Mouse (Mus musculus) gastrocnemius, adult 2 months (tissue): Measurements from ENCODE around the gene Prdx1. TPM values are rescaled to one million over a fixed set of nuclear protein-coding genes. Genes with fewer than 3 reads are reported as not detected.

Source experiments
- DNase-seq: peaks from one replicate; pipeline ENCODE4 v3.0.0; 2022
- H3K27ac ChIP-seq: fragments of 200-600 bp; 2 replicates; pipeline ENCODE4 v1.8.1; 2022; ENCODE audit warnings: mild to moderate bottlenecking
- H3K4me3 ChIP-seq: fragments of 200-600 bp; 2 replicates; pipeline ENCODE4 v1.8.1; 2022; ENCODE audit warnings: mild to moderate bottlenecking, moderate library complexity
- CTCF ChIP-seq: fragments of 200-600 bp; IDR thresholded peaks from 2 replicates; pipeline ENCODE4 v1.8.1; 2022; ENCODE audit warnings: antibody characterized with exemption, mild to moderate bottlenecking, moderate library complexity
- intact Hi-C: fragments of 180-260 bp; cut with DNase I; formaldehyde crosslinking; loops from one replicate; pipeline ENCODE4 v1.15.1; 2025
- long read RNA-seq, 2 experiments: library from polyadenylated mRNA; stranded (forward); transcript quantifications; one replicate each; pipeline ENCODE4 v2.0.0; 2021
- total RNA-seq, 2 experiments: library from RNA; stranded (reverse); gene quantifications; 2 replicates each; pipeline ENCODE4 v1.2.3; 2021

The Prdx1 gene
- 100 to 1,000 TPM; 260 to 273 TPM for total RNA-seq
- long read RNA-seq, experiment 1, transcript Prdx1-204 (6 exons, 2,294 nt): major isoform, 525 of 533 reads
- long read RNA-seq, experiment 1, partial matches to known transcripts: 1 of 533 reads
- long read RNA-seq, experiment 1, other reads (novel, unspliced or antisense): 7 of 533 reads
- long read RNA-seq, experiment 2, transcript Prdx1-204 (6 exons, 2,294 nt): major isoform, 659 of 668 reads
- long read RNA-seq, experiment 2, partial matches to known transcripts: 2 of 668 reads
- long read RNA-seq, experiment 2, other reads (novel, unspliced or antisense): 5 of 668 reads

GRCm38 (mm10) chr4:116685402-116686061 lies at the start of gene Prdx1:
TSS of gene Prdx1 (plus strand) at chr4:116685544.
- peak; percentile 97 for DNase-seq
- peak within 1 kb of the TSS; percentile 96 for H3K27ac ChIP-seq
- peak within 1 kb of the TSS; percentile 91 for H3K4me3 ChIP-seq
- intact Hi-C loops: loop anchor here (2.0 kb wide), 1 partner anchor 35 kb away; the partner anchor contains the start of gene Akr1a1
- peak; percentile 75 for TF ChIP-seq CTCF

DNA sequence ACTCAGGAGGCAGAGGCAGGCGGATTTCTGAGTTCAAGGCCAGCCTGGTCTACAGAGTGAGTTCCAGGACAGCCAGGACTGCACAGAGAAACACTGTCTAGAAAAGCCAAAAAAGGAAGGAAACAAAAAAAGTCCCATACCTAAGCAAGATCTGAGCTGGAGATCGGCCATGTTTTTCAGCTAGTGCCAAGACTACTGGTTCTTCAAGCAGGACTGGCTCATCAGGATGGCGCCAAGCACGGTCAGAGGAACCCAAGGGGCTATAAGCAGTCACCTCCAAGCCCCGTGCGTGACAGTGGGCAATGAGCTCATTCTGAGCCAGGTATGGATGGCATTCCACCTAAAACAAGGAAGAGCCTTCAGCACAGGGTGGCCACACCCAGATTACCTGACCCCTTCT lies 46.5 kb upstream of the Prdx1 start:
- Histone ChIP-seq H3K4me3 (no peak overlapping the region), H3K27ac (no peak overlapping the region)
- TF ChIP-seq CTCF: no peak
- DNase-seq: no peak
- intact Hi-C loops: no loop called here

GRCm38 (mm10) chr4:116642071-116642470 lies 43.3 kb upstream of the Prdx1 start:
- H3K27ac ChIP-seq: no peak overlapping the region
- H3K4me3 ChIP-seq: no peak overlapping the region
- intact Hi-C loops: loop anchor here (5.0 kb wide), 1 partner anchor 145 kb away; no protein-coding TSS in a partner anchor
- no peak for DNase-seq
- TF ChIP-seq CTCF: peak; percentile 30; the same call in 1 of the 2 replicates

GRCm38 (mm10) chr4:116644326-116644725 lies 41.0 kb upstream of the Prdx1 start:
- intact Hi-C loops: loop anchor here (5.0 kb wide), 1 partner anchor 143 kb away; no protein-coding TSS in a partner anchor
- H3K4me3 ChIP-seq: no peak overlapping the region
- peak; percentile 45 for DNase-seq
- H3K27ac ChIP-seq: no peak overlapping the region
- TF ChIP-seq CTCF: peak; percentile 59

DNA sequence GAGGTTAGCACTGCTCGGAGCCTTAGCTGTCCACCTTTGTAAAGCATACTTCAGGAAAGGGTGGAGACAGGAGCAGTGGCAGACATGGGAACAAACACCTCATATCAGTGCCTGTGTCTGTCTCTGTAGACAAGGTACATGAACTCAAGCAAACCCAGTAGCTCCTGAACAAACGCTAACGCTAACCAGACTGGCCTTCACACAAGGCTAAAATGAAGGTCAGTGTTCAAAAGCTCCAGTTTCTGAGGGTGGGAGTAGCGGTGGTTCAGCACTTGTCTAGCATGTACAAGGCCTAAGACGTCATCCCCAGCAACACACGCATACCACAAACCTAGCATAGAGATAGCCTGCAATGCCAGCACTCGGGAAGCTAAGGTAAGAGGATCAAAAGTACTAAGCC lies 39.7 kb upstream of the Prdx1 start:
- no peak for DNase-seq

DNA sequence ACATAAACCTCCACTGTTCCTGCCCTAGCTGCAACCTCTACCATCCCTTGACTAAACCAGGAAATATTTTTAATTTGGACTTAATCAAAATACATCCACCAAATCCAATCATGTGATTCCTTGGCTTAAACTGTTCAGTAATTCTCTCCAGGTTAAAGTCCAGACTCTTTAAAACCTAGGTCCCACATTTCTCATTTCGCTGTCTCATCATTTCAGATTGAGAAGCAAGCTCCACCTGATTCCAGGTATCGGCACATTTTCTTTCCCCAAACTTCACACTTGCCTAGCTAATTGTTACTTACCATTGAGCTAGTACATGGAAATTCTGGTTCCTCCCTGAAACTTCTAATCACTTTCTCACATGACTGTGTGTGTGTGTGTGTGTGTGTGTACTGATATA lies 35.9 kb upstream of the Prdx1 start:
- Histone ChIP-seq H3K4me3 (peak overlapping the region; percentile 82), H3K27ac (no peak overlapping the region)
- no peak for DNase-seq
- intact Hi-C loops: no loop called here
- TF ChIP-seq CTCF: no peak

More for the DNA sequence above, 39.7 kb upstream of the Prdx1 start:
- TF ChIP-seq CTCF: no peak
- intact Hi-C loops: no loop called here
- Histone ChIP-seq H3K4me3 (no peak overlapping the region), H3K27ac (no peak overlapping the region)

DNA sequence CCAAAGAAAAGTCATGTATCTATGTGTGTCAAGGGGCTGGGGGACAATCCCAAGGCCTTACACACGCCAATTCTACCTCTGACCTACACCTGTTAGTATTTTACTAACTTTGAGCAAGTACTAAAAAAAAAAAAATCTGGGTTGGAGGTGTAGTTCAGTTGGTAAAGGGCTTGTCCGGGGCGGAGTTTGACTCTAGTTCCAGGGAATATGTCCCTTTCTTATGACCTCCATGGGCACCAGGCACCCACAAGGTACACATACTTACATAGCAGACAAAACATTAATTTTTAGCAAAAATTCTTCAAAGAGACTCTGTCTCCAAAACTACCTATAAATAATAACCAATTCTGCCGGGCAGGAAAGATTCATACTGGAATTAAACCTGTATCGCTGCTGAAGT lies 35.0 kb upstream of the Prdx1 start:
- Histone ChIP-seq H3K27ac (peak overlapping the region; percentile 93), H3K4me3 (peak overlapping the region; percentile 82)
- no peak for DNase-seq
- intact Hi-C loops: loop anchor here (2.0 kb wide), 1 partner anchor 34 kb away; the partner anchor contains the start of gene Prdx1
- no peak for TF ChIP-seq CTCF

DNA sequence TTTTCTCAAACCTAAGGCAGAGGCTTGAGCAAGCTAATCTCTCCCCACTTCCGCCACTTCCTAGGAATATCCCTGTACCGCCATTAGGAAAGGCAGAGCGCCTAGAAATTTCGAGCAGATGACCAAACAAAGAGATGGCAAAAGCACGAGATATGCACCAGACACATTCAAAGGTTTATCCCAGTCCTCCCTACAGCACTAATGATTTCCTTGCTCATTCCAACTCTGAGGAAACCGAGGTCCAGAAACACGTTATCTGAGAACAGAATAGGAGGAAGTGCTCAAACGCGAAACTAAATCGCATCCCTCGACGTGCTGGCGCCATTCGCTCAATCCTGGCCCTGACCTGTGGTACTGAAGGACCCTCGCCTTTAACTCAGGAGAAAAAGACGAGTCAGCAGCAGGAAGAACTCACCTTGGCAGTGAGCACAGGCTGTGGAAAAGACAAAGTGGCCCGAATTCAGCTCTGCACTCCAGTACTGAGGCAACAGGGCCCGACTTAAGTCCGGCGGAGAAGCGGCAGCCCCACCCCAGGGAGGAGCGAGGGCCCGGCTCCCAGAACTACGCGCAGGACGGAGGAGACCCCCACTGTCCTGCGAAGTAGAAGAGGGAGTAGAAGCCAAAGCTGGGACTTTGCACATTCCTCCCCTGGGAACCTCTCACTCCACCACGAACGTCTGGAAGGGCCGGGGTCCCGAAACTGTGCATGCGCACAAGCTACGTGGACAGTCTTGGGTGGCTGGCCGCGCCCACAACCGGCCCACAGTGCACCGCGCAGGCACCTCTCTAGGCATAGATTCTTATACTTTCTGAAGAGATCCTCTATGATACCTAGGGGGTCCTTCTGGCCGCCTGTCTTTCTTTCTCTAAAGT lies 34.2 kb upstream of the Prdx1 start, which contains the start of gene Akr1a1:
Akr1a1 (minus strand) TSS at position 757 of the 873 bp plus-strand sequence.
- peak; percentile 6; the same call in 1 of the 2 replicates for TF ChIP-seq CTCF
- peak within 1 kb of the TSS; percentile 93 for H3K27ac ChIP-seq
- intact Hi-C loops: loop anchor here (2.0 kb wide), 1 partner anchor 34 kb away; the partner anchor contains the start of gene Prdx1
- H3K4me3 ChIP-seq: peak within 1 kb of the TSS; percentile 82
- DNase-seq: peak; percentile 94

GRCm38 (mm10) chr4:116651797-116652135 lies 33.6 kb upstream of the Prdx1 start:
- H3K27ac ChIP-seq: peak overlapping the region; percentile 93
- intact Hi-C loops: loop anchor here (2.0 kb wide), 1 partner anchor 33 kb away; the partner anchor contains the start of gene Prdx1
- H3K4me3 ChIP-seq: peak overlapping the region; percentile 82
- no peak for DNase-seq
- no peak for TF ChIP-seq CTCF

DNA sequence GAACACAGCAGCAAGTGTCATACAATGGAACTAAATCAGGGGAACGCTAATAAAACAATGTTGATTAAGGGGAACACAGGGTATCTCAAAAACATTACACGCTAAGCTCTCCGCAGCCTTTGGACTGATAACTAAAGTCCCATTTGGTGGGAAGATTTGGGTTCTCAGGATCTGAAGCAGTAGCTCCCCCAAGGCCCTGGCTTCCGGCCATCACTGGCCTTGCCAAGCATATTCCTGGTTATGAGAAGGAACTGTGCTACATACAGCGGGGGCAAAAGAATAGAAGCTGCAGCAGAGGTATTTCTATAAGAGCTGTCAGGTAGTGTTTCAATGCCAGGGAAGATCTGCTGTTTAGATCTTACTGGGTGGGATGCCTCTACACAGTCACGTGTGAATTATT lies 32.1 kb upstream of the Prdx1 start:
- no peak for TF ChIP-seq CTCF
- H3K4me3 ChIP-seq: no peak overlapping the region
- no peak overlapping the region for H3K27ac ChIP-seq
- intact Hi-C loops: no loop called here
- DNase-seq: no peak

DNA sequence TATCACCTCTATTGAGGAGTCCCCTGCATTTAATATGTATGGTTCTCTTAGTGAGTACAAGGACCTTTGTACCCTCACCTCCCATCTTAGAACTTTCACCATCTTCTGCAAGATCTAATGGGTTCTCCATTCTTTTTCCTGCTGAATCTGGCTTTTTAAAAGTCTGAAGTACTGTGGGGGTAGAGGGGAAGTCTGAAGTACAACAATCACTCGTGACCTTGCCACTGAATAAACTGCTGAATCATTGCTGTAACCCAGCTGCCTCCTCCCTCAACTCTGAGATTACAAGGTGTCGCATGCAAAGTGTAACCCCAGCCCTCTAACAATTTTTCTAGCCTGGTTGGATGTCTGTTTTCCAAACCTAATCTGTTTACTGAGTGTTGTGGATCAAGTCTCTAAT lies 30.2 kb upstream of the Prdx1 start:
- no peak for TF ChIP-seq CTCF
- intact Hi-C loops: no loop called here
- Histone ChIP-seq H3K4me3 (no peak overlapping the region), H3K27ac (no peak overlapping the region; the same call in 1 of the 2 replicates)
- no peak for DNase-seq

DNA sequence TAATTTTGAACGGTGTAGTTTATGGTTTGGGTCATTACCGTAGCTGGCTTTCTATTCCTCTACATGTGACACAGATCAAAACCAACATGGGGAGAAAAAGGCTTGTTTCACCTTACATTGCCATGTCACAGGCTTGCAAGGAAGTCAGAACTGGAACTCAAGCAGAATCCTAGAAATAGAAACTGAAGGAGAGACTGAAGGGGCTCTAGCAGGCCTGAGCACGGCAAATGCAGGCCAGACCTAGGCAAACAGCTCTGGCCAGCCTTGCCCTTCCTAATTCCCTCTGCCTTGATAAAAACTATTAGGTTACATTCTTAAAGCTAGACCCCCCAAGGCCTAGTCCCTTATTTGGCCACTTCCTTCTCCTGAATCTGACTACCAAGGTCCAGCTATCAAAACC lies 29.7 kb upstream of the Prdx1 start:
- no peak for DNase-seq
- no peak for TF ChIP-seq CTCF
- Histone ChIP-seq H3K27ac (peak overlapping the region; percentile 31; the same call in 1 of the 2 replicates), H3K4me3 (no peak overlapping the region)
- intact Hi-C loops: no loop called here
